Mouse (Mus musculus) liver, embryonic 16.5 days (tissue): Measurements from ENCODE around the gene Rbms3. TPM values are rescaled to one million over a fixed set of nuclear protein-coding genes. Genes with fewer than 3 reads are reported as not detected.

Experiments used
- ATAC-seq: fragments of 200-750 bp; cut with Nextera tagmentation; 2 replicates; pipeline ENCODE4 v1.8.0; 2017; ENCODE audit warnings: low read depth, mild to moderate bottlenecking, moderate number of reproducible peaks, moderate library complexity
- H3K27ac ChIP-seq: fragments of 300-500 bp; sonication (generic); 2 replicates; pipeline ENCODE4 v1.5.1; 2014; ENCODE audit warnings: mild to moderate bottlenecking, low read length
- H3K27me3 ChIP-seq: fragments of 300-500 bp; sonication (generic); 2 replicates; pipeline ENCODE4 v1.6.1; 2014; ENCODE audit warnings: low read depth, low read length, mixed read lengths; ENCODE audit not compliant: control insufficient read depth, insufficient read depth
- H3K36me3 ChIP-seq: fragments of 300-500 bp; sonication (generic); 2 replicates; pipeline ENCODE4 v1.6.1; 2014; ENCODE audit warnings: mild to moderate bottlenecking; ENCODE audit not compliant: control insufficient read depth, insufficient read depth
- H3K4me1 ChIP-seq: fragments of 300-500 bp; sonication (generic); 2 replicates; pipeline ENCODE4 v1.6.1; 2014; ENCODE audit warnings: low read depth, low read length, mixed read lengths; ENCODE audit not compliant: control insufficient read depth
- H3K4me2 ChIP-seq: fragments of 300-500 bp; sonication (generic); 2 replicates; pipeline ENCODE4 v1.6.1; 2014; ENCODE audit warnings: low read depth, low read length, mixed read lengths
- H3K4me3 ChIP-seq: fragments of 300-500 bp; sonication (generic); 2 replicates; pipeline ENCODE4 v1.5.1; 2014; ENCODE audit warnings: low read depth, mild to moderate bottlenecking, low read length
- H3K9ac ChIP-seq: fragments of 300-500 bp; sonication (generic); 2 replicates; pipeline ENCODE4 v1.6.1; 2014; ENCODE audit warnings: low read depth, low read length
- H3K9me3 ChIP-seq: fragments of 300-500 bp; sonication (generic); replicated peaks from 2 replicates; pipeline ENCODE4 v1.6.1; 2016; ENCODE audit warnings: low read length; ENCODE audit not compliant: control insufficient read depth
- WGBS: fragments of 180-500 bp; shearing (Covaris S2); extraction: QIAGEN DNeasy Blood & Tissue Kit; methylation state at CpG from one replicate; pipeline ENCODE4 v1.1.7; 2014; ENCODE audit not compliant: insufficient replicate concordance; 5-methylcytosine and 5-hydroxymethylcytosine counted together
- polyA plus RNA-seq: library from polyadenylated mRNA; unstranded; fragments of >200 nt; fragmentation: Nextera tagmentation; extraction: Ambion mirVana; gene quantifications from 2 replicates; pipeline ENCODE4 v1.2.1, GENCODE M21; 2015

The Rbms3 gene
- polyA plus RNA-seq, 1 experiment from 2014 or later: 3.5 TPM

GRCm38 (mm10) chr9:116569680-116570079, 1060.0 kb downstream of the Rbms3 start:
- Histone ChIP-seq H3K4me3 (no peak overlapping the region), H3K4me1 (no peaks in the 10 kb centered on the region), H3K27me3 (no peaks in the 10 kb centered on the region), H3K36me3 (no peaks in the 10 kb centered on the region), H3K9ac (no peak overlapping the region), H3K27ac (no peak overlapping the region), H3K4me2 (no peak overlapping the region), H3K9me3 (no peaks in the 10 kb centered on the region)
- ATAC-seq: no peak
- WGBS: 31% methylated on average over 2 of the region's 2 CpGs

DNA sequence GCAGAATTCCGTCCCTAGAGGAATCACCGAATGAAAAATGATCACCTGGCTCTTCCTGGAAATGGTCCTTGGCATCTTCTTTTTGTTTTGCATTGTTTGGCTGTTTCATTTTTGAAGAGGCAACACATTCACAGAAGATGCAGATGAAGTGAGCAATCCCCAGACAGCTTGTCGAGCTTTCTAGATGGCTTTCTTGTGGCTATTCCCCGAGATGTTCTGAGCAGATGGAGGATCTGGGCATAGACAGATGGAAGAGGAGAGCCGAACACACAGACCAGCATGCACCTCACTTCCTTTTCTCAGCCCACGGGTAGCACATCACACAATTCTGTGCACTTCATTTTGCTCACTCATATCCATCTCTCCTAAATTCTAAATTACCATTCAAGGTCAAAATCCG, 1063.0 kb downstream of the Rbms3 start:
- H3K27ac ChIP-seq: no peak overlapping the region
- 73% methylated on average over 7 of the region's 7 CpGs for WGBS
- no peaks in the 10 kb centered on the region for H3K9me3 ChIP-seq
- no peaks in the 10 kb centered on the region for H3K27me3 ChIP-seq
- H3K9ac ChIP-seq: no peak overlapping the region
- H3K4me3 ChIP-seq: no peak overlapping the region
- no peak for ATAC-seq
- H3K36me3 ChIP-seq: no peaks in the 10 kb centered on the region
- no peaks in the 10 kb centered on the region for H3K4me1 ChIP-seq
- no peak overlapping the region for H3K4me2 ChIP-seq

DNA sequence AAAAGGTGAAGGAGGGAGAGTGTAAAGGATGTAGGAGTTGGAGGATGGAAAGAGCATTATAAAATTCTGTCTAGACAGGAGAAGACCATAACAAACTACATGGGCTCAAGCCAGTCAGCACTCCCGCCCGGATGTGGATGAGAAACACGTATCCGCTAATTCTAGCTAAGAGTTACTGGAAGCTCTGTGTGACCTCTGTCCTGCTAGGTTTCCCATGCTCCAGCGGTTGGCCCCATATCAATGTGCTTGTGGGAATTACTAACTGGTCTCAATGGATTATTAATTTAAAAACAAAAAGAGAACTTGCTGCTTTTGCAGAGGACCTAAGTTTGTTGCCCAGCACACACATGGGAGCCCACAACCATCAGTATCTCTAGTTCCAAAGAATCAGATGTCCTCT, 1071.9 kb downstream of the Rbms3 start:
- Histone ChIP-seq H3K4me3 (no peak overlapping the region), H3K4me1 (no peaks in the 10 kb centered on the region), H3K36me3 (no peaks in the 10 kb centered on the region), H3K9ac (no peak overlapping the region), H3K4me2 (no peak overlapping the region), H3K9me3 (no peaks in the 10 kb centered on the region), H3K27ac (no peak overlapping the region), H3K27me3 (no peaks in the 10 kb centered on the region)
- ATAC-seq: no peak
- 78% methylated on average over 5 of the region's 5 CpGs for whole genome bisulfite sequencing

DNA sequence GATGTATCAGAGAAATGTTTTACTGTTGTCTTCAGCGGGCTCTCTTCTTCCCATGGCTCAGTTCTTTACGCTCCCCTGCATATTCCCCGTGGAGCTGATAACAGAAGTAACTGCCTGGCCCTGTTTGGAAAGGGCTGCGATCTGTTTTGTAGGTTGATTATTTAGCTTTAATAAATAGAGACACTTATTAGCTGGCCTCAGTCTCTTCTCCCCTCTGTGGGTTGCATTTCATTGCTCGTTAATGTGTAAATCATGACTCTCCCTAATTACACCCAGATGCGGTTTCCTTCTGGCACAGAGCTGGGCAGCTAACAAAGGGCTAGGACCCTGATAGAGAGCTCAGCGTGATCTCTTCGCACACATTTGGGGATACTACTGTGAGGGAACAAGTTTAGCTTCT, 1073.1 kb downstream of the Rbms3 start:
- no peak for ATAC-seq
- Histone ChIP-seq H3K27ac (no peak overlapping the region), H3K4me2 (no peak overlapping the region), H3K36me3 (no peaks in the 10 kb centered on the region), H3K9ac (no peak overlapping the region), H3K4me1 (no peaks in the 10 kb centered on the region), H3K4me3 (no peak overlapping the region), H3K9me3 (no peaks in the 10 kb centered on the region), H3K27me3 (no peaks in the 10 kb centered on the region)
- 52% methylated on average over 8 of the region's 8 CpGs for WGBS

DNA sequence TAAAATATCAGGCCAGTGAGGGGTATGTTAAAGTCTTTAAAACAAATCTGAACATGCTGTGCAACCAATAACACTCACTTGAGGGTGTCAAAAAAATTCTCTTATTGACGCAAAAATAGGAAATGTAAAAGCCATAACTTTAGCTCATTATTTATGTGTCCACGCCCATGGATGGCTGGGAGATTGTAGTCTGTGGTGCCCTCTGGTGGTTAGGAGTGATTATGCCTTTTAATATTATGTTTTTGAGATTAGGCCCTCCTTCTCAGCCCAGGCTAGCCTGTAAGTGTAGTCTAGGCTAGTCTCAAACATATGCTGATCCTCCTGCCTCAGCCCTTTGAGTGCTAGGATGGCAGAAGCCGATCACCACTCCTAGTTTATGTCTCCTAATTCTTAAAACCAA, 1076.5 kb downstream of the Rbms3 start:
- H3K36me3 ChIP-seq: no peaks in the 10 kb centered on the region
- no peak for ATAC-seq
- H3K27ac ChIP-seq: no peak overlapping the region
- no peak overlapping the region for H3K9ac ChIP-seq
- WGBS: 54% methylated on average over 3 of the region's 3 CpGs
- H3K9me3 ChIP-seq: no peaks in the 10 kb centered on the region
- H3K4me3 ChIP-seq: no peak overlapping the region
- no peaks in the 10 kb centered on the region for H3K27me3 ChIP-seq
- no peak overlapping the region for H3K4me2 ChIP-seq
- no peaks in the 10 kb centered on the region for H3K4me1 ChIP-seq

DNA sequence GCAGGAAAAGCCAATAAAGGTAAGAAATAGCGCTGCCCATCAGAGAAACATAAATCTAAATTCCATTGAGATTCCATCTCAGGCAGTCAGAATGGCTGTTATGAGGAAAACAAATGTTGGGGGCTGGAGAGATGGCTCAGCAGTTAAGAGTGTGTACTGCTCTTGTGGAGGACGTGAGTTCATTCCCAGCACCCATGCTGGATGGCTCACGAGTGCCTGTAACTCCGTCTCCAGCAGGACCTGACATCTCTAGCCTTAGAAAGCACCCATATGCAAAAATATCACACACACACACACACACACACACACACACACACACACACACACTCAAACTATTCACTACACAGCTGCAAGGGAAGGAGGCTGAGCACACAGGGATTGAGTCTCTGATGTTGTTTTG, 1083.6 kb downstream of the Rbms3 start:
- Histone ChIP-seq H3K27ac (no peak overlapping the region), H3K27me3 (no peaks in the 10 kb centered on the region), H3K36me3 (no peaks in the 10 kb centered on the region), H3K9ac (no peak overlapping the region), H3K4me3 (no peak overlapping the region), H3K4me2 (no peak overlapping the region), H3K9me3 (no peaks in the 10 kb centered on the region), H3K4me1 (no peaks in the 10 kb centered on the region)
- no peak for ATAC-seq
- WGBS: 74% methylated on average over 4 of the region's 4 CpGs

GRCm38 (mm10) chr9:116542793-116543192, 1086.9 kb downstream of the Rbms3 start:
- Histone ChIP-seq H3K4me1 (no peaks in the 10 kb centered on the region), H3K4me2 (no peak overlapping the region), H3K9me3 (no peaks in the 10 kb centered on the region), H3K27me3 (no peaks in the 10 kb centered on the region), H3K27ac (no peak overlapping the region), H3K4me3 (no peak overlapping the region), H3K9ac (no peak overlapping the region), H3K36me3 (no peaks in the 10 kb centered on the region)
- WGBS: 73% methylated on average over 4 of the region's 4 CpGs
- ATAC-seq: no peak

- 46% methylated on average over 7 of the region's 7 CpGs for WGBS
Measured at GRCm38 (mm10) chr9:116541976-116542375, 1087.7 kb downstream of the Rbms3 start.

GRCm38 (mm10) chr9:116535709-116536108, 1094.0 kb downstream of the Rbms3 start:
- no peak for ATAC-seq
- H3K4me3 ChIP-seq: no peak overlapping the region
- WGBS: 55% methylated on average over 3 of the region's 3 CpGs

More at GRCm38 (mm10) chr9:116541976-116542375, 1087.7 kb downstream of the Rbms3 start:
- no peaks in the 10 kb centered on the region for H3K36me3 ChIP-seq
- no peaks in the 10 kb centered on the region for H3K27me3 ChIP-seq
- H3K27ac ChIP-seq: no peak overlapping the region
- H3K9me3 ChIP-seq: no peaks in the 10 kb centered on the region
- no peak overlapping the region for H3K9ac ChIP-seq
- no peaks in the 10 kb centered on the region for H3K4me1 ChIP-seq
- no peak for ATAC-seq
- no peak overlapping the region for H3K4me3 ChIP-seq
- H3K4me2 ChIP-seq: no peak overlapping the region

GRCm38 (mm10) chr9:116533381-116533780, 1096.3 kb downstream of the Rbms3 start:
- Histone ChIP-seq H3K9ac (no peak overlapping the region), H3K27me3 (no peaks in the 10 kb centered on the region), H3K27ac (no peak overlapping the region), H3K36me3 (no peaks in the 10 kb centered on the region), H3K4me3 (no peak overlapping the region), H3K4me2 (no peak overlapping the region), H3K4me1 (no peaks in the 10 kb centered on the region), H3K9me3 (no peaks in the 10 kb centered on the region)
- 60% methylated on average over 5 of the region's 5 CpGs for WGBS
- no peak for ATAC-seq

More at GRCm38 (mm10) chr9:116535709-116536108, 1094.0 kb downstream of the Rbms3 start:
- Histone ChIP-seq H3K9me3 (no peaks in the 10 kb centered on the region), H3K36me3 (no peaks in the 10 kb centered on the region), H3K27me3 (no peaks in the 10 kb centered on the region), H3K4me1 (no peaks in the 10 kb centered on the region), H3K27ac (no peak overlapping the region), H3K9ac (no peak overlapping the region), H3K4me2 (no peak overlapping the region)
